Mouse (Mus musculus): Measurements from ENCODE around the gene Zbtb32.

Gene Zbtb32

GRCm38 (mm10) chr7:30598786-30599185, at the start of gene Zbtb32:
TSS of gene Zbtb32 (minus strand) at chr7:30598909.
- DNase-seq: no peak

GRCm38 (mm10) chr7:30639083-30639482, 40.4 kb upstream of the Zbtb32 start:
- no peak for DNase-seq

- DNase-seq: no peak
These were observed 37.7 kb upstream of the Zbtb32 start for GRCm38 (mm10) chr7:30636395-30636794.

GRCm38 (mm10) chr7:30635752-30636151, 37.0 kb upstream of the Zbtb32 start, which contains the start of gene Etv2:
TSS of gene Etv2 (minus strand) at chr7:30635852.
- DNase-seq: no peak

GRCm38 (mm10) chr7:30634621-30635020, 35.9 kb upstream of the Zbtb32 start:
- DNase-seq: peak; percentile 87

GRCm38 (mm10) chr7:30633762-30634412, 35.2 kb upstream of the Zbtb32 start:
- no peak for DNase-seq

- no peak for DNase-seq
These were observed 30.3 kb upstream of the Zbtb32 start for GRCm38 (mm10) chr7:30629013-30629412.

GRCm38 (mm10) chr7:30626647-30627046, 27.9 kb upstream of the Zbtb32 start:
- DNase-seq: no peak

GRCm38 (mm10) chr7:30625530-30626384, 27.0 kb upstream of the Zbtb32 start, which contains the start of gene Cox6b1:
TSS of gene Cox6b1 (minus strand) at chr7:30626151.
- peak; percentile 92 for DNase-seq

GRCm38 (mm10) chr7:30619202-30619601, 20.5 kb upstream of the Zbtb32 start:
- peak; percentile 69 for DNase-seq

- DNase-seq: no peak
These were observed 19.9 kb upstream of the Zbtb32 start for GRCm38 (mm10) chr7:30618658-30619057.

- DNase-seq: peak; percentile 25
These were observed 16.5 kb upstream of the Zbtb32 start for GRCm38 (mm10) chr7:30615049-30615760.

GRCm38 (mm10) chr7:30614454-30614853, 15.7 kb upstream of the Zbtb32 start:
- DNase-seq: peak; percentile 25

GRCm38 (mm10) chr7:30613529-30614112, 14.9 kb upstream of the Zbtb32 start:
- DNase-seq: peak; percentile 85

- DNase-seq: no peak
These were observed 14.1 kb upstream of the Zbtb32 start, which contains the start of gene Upk1a for GRCm38 (mm10) chr7:30612654-30613402. TSS of gene Upk1a (minus strand) at chr7:30612847.

GRCm38 (mm10) chr7:30610043-30610442, 11.3 kb upstream of the Zbtb32 start:
- no peak for DNase-seq

- peak; percentile 39 for DNase-seq
These were observed 9.8 kb upstream of the Zbtb32 start for GRCm38 (mm10) chr7:30608476-30608875.

- peak; percentile 84 for DNase-seq
These were observed 9.1 kb upstream of the Zbtb32 start for GRCm38 (mm10) chr7:30607706-30608309.

GRCm38 (mm10) chr7:30604944-30605343, 6.2 kb upstream of the Zbtb32 start:
- DNase-seq: no peak

- DNase-seq: no peak
These were observed 5.7 kb upstream of the Zbtb32 start for GRCm38 (mm10) chr7:30604424-30604823.

- DNase-seq: no peak
These were observed 3.9 kb upstream of the Zbtb32 start for GRCm38 (mm10) chr7:30602583-30602982.

- no peak for DNase-seq
These were observed 1.9 kb upstream of the Zbtb32 start for GRCm38 (mm10) chr7:30600651-30601050.
